Mouse (Mus musculus) lung, postnatal 0 days (tissue): Measurements from ENCODE around the gene Atg10.

Experiments
- CTCF ChIP-seq: IDR thresholded peaks from 2 replicates; pipeline ENCODE4 v1.5.1; 2016; ENCODE audit warnings: antibody characterized with exemption, mild to moderate bottlenecking
- EP300 ChIP-seq: IDR thresholded peaks from 2 replicates; pipeline ENCODE4 v1.6.1; 2016; ENCODE audit warnings: antibody characterized with exemption, mild to moderate bottlenecking, control low read depth

GRCm38 (mm10) chr13:90894819-90895218 is 328.9 kb downstream of the Atg10 start:
- no peak for TF ChIP-seq CTCF
- TF ChIP-seq EP300: no peak
